Mouse (Mus musculus): Measurements from ENCODE around the gene Srp54a.
"Not testable (repeated sequence)": the region's sequence is repeated elsewhere in the genome, so short reads cannot be mapped to it uniquely, and the experiment has no call there.

GRCm38 (mm10) chr12:55137859-55138258 is 57.8 kb downstream of the Srp54a start:
- TF ChIP-seq CTCF (IDR thresholded peaks at IDR 0.05; ENCODE audit: extremely low read depth, insufficient read length, insufficient replicate concordance, low read depth, low read length); POLR2A (IDR thresholded peaks at IDR 0.05; ENCODE audit: low read depth, low read length): not testable (repeated sequence)
